Mouse (Mus musculus) adrenal gland, postnatal 36 days (tissue): ENCODE results near the gene Larp7. TPM values are rescaled to one million over a fixed set of nuclear protein-coding genes. Genes with fewer than 3 reads are reported as not detected.

Source experiments
- DNase-seq, 2 experiments: peaks; one replicate each; pipeline ENCODE4 v3.0.0; 2021; ENCODE audit warnings: mixed read lengths in 1 of 2
- microRNA-seq: library from miRNA; unstranded; fragments of <30 nt; microRNA quantifications from one replicate; pipeline ENCODE4 v1.2.0, GENCODE M21; 2021
- total RNA-seq, 2 experiments: library from RNA; stranded (reverse); gene quantifications; 2 replicates each; pipeline ENCODE4 v1.2.3; 2021

Gene Larp7
- total RNA-seq, 2 experiments from 2014 or later: 21.8 to 23.7 TPM

DNA sequence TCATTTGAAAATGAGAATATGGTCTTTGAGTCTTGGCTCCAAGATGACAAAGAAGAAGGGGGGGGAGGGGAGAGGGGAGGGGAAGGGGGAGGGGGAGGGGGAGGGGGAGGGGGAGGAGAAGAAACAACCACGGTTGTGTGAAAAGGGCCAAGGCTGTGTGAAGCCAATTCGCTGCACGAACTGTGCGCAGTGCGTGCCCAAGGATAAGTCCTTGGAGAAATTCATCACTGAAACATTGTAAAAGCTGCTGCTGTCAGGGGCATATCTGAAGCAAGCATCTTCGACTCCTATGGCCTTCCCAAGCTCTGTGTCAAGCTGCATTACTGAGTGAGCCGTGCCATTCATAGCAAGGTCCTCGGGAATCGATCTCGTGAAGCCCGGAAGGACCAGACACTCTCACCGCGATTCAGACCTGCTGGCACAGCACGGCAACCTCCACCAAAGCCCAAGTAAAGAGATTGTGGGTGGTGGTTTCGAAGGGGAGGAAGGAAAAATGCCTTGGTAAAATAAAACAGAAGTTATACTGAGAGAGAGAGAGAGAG lies 40.3 kb downstream of the Larp7 start:
- peak; percentile 52 to 64 for DNase-seq

DNA sequence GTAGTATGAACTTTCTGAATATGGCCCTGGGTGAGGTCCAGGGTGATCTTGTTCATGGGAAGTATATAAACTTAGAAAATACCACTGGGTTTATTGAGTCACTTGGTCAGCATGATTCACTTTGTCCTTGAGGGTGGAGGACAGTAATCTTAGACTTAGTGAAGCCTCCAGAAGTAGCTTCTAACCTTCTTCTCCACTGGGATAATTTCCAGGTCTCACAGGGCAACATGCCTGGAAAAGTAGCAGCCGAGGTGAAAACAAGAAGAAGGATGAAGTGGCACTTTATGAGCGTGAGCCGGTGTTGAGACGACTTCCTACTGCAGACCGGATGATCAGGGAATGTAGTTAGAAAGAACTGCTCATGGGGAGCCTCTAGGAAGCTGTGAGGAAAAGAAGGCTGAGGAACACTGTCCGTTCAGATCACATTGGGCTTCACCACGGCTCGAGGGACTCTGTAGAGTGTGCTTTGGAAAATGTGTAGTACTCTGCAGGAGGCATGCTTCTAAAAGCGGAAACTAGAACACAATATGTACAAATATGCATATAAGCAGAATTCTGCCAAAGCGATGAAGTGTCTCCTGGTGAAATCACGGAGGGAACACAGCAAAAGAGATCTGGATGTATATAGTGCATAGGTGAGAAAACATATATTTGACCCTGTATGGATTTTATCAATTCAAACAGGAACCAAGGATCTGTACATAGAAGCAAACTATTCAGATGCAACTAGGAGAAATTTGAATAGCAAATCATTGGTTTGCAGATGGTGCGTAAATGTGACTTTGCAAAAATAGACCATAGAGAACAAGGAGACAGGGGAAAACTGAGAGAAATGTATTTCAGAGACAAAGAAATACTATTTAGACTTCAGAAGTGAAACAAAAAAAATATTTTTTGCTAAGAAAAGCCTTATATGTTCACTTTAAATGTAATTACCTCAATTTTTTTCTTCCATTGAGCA lies 41.1 kb downstream of the Larp7 start:
- peak; percentile 28 to 33 for DNase-seq

GRCm38 (mm10) chr3:127507878-127508783 lies 45.0 kb downstream of the Larp7 start:
- DNase-seq: no peak

DNA sequence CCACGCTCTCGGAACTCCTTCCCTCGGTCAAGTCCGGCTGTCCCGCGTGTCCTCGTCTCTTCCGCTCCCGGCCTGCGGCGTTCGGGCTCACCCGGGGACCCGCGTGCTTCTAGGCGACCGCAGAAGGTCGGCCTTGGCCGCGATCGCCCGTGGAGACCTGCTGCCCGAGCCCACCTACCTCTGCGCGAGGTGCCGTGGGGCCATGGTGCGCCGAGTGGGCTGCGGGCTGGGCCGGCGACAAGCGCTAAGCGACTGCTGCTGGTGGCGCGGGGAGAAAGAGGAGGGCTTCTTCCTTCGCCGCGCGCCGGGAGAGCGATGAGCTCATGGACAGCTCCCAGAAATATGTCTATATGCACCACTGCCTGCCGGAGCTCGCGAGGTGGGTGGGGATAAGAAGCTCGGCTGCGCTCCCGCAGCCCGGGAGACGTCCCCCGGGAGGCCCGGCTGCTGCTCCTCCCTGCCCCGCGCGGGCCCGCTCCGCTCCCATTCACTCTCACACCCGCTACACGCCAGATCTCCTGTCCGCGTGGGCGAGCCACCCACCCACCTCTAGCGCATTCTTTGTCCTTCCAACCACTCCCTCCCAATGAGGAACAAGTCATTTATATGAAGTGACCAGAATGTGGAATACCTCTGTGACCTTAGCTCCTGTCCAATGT lies 54.3 kb downstream of the Larp7 start, which contains the start of gene Ank2:
TSS of gene Ank2 (minus strand) at position 609 of the 659 bp plus-strand sequence.
- peak; percentile 78 to 83 for DNase-seq

DNA sequence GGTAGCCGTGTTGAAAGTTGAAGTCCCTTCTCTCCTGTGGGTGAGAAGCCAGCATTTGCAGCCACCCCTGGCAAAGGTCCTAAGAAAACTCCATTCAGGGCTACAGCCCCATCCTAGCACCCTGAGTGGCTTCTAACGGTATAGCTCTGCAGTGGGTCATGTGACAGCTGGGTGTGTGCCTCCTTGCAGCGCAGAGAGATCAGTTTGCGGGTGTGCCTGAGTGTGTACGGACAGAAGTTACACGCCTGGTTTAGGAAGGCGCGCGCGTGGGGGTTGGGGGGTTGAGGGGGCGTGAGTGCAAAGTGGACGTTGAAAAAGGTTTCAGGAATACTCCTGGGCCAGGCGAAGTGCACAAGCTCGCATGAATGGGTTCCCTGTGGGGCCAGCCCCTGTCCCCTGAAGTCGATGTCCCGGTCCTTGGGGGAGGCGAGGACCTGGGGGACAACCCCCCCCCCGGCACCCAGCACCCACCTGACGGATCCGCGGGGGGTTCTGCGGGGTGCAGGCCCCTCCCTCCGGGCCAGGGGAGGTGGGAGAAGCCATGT lies 54.9 kb downstream of the Larp7 start:
- DNase-seq: peak; percentile 21 to 22

DNA sequence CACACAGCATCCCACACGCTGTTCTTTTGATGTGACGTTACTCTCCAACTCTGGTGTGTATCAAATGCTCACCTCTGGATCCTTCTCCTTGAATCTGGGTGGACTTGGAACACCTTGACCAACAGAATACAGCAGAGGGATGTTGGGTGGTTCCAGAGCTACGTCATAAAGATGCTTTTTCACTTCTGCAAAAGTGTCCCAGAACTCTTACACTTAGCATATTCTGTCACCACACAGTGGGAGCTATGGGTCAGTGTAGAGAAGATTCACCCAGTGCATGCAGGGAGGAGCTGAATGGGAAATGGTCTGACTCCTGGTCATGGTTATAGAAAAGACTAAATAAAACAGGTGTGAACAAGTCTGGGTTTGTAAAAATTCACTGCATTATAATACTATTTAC lies 60.5 kb downstream of the Larp7 start:
- DNase-seq: no peak

DNA sequence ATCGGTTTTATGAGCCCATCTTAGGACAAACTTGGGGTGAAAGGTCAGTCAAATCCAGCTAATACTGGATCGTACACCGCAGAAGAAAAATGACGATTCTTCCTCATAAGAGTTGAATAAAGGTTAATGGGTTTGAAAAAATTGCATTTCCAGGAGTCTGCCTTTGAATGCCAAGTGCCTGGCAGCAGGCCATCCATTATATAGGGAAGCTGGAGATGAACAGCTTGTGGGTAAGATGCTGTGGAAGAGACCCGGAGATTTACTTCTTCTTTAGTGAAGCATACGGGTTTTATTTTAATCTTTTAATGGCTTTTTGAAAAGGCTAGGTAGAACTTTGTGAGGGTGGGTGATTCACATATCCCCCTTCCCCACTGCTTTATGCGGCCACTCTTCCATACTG lies 65.8 kb downstream of the Larp7 start:
- no peak for DNase-seq

Small RNA genes lying within 50 kb of the gene (microRNA-seq; reads per million reads assigned to microRNA genes)
- gene Mir302a (22.9 reads per million, percentile 36 among the genes with 10 or more reads in this experiment), gene Mir302b (19.7 reads per million, percentile 33 among the genes with 10 or more reads in this experiment), gene Mir302c (1.00 reads per million), gene Mir302d (34.6 reads per million, percentile 40 among the genes with 10 or more reads in this experiment), gene Mir367 (not detected)

Other genes starting within 250 kb of the Larp7 start
- gene Ank2, start 54.0 kb downstream of the Larp7 start, total RNA-seq: 10 to 100 TPM; 38.6 to 42.5 TPM
- gene Zgrf1, start 140 bp upstream of the Larp7 start, total RNA-seq: 1 to 10 TPM; 1.3 to 1.5 TPM
- not detected for gene Neurog2, start 79.8 kb upstream of the Larp7 start, total RNA-seq
- 10 to 100 TPM in 1 of 2 experiments, 1 to 10 TPM in 1; 9.4 to 12.7 TPM for gene Alpk1, start 227.2 kb upstream of the Larp7 start, total RNA-seq
- gene Tifa, start 236.5 kb upstream of the Larp7 start, total RNA-seq: 1 to 10 TPM; 4.4 to 4.9 TPM